Mouse (Mus musculus) erythroblast, adult 5-6 weeks (primary cell): ENCODE results near the gene Abtb1. TPM values are rescaled to one million over a fixed set of nuclear protein-coding genes. Genes with fewer than 3 reads are reported as not detected.
A peak's percentile ranks its signal among the peaks of the same experiment; 100 is the strongest.

Source experiments
- ATAC-seq: replicated peaks from 2 replicates; pipeline ENCODE4 v1.8.0; 2016; ENCODE audit warnings: moderate number of reproducible peaks, mild to moderate bottlenecking, moderate TSS enrichment, inconsistent platforms; ENCODE audit not compliant: poor library complexity, low FRiP score, severe bottlenecking
- total RNA-seq, 2 experiments: library from RNA; stranded (forward) in 1 of 2; stranded (reverse) in 1 of 2; fragments of 150-400 nt in 1 of 2; fragments of 200-764, 138-1000 nt in 1 of 2; gene quantifications; 2 replicates each; pipeline versions ENCODE4 v1.2.3 to v1.2.4; 2015 to 2017; ENCODE audit warnings: low replicate concordance in 2 of 2

The Abtb1 gene
- total RNA-seq, 2 experiments from 2014 or later = 78.6 to 344 TPM

- 0 out of 2 replicates have a peak, but pooled peaks have one; percentile 5 for ATAC-seq
These were observed 8.2 kb downstream of the Abtb1 start for GRCm38 (mm10) chr6:88833340-88834140.

DNA sequence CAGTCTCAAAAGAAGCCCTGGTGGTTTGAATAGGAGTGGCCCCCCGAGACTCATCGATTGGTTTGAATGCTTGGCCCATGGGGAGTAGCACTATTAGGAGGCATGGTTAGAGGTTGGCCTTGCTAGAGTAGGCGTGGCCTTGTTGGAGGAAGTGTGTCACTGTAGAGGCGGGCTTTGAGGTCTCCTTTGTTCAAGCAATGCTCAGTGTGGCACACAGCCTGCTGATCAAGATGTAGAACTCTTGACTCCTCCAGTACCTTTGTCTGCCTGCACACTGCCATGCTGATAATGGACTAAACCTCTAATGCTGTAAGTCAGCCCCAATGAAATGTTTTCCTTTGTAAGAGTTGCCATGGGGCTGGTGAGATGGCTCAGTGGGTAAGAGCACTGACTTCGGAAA is 9.1 kb downstream of the Abtb1 start:
- ATAC-seq = no peak

GRCm38 (mm10) chr6:88831456-88831855 is 10.3 kb downstream of the Abtb1 start:
- ATAC-seq = peak; percentile 46

- no peak for ATAC-seq
These were observed 11.6 kb downstream of the Abtb1 start for GRCm38 (mm10) chr6:88830112-88830702.

- ATAC-seq = no peak
These were observed 12.2 kb downstream of the Abtb1 start for GRCm38 (mm10) chr6:88829579-88829978.

GRCm38 (mm10) chr6:88828206-88829009 is 13.4 kb downstream of the Abtb1 start:
- ATAC-seq = no peak

DNA sequence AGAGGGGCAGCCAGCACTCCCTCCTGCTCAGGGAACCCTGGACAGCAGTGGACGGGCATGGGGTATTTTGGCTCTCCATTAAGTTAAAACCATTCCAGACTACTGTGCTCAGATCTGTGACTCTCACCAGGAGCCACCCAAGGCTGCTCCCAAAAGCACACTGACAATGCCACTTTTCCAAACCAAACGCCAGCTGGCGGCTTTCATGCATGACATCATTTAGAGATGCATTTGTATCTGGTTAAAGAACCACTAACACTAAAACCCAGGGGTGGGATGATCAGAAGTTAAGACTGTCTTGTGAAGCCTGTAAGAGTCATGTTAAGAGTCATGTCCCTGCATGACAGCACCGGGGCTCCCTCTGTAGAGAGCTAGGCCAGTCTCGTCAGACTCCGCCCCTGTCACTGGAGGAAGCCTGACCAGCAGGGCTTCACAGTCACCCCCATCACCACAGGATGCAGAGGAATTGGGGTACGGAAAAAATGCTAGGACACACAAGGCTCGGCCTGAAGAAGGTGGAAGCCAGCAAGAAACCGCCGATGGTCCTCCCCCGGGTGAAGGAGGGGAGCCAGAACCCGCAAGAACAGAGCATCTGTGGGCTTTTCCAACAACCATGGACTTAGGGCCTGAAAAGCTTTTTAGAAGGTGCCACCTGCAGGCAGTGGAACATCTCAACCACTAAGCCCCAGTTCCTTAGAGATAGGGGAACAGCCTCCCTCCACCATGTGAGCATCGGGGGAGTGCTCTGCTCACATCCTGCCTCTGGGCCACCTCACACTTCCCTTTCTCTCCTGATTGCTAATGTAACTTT is 14.2 kb downstream of the Abtb1 start:
- no peak for ATAC-seq

- no peak for ATAC-seq
These were observed 14.8 kb downstream of the Abtb1 start for GRCm38 (mm10) chr6:88826965-88827364.

- ATAC-seq = no peak
These were observed 15.2 kb downstream of the Abtb1 start for GRCm38 (mm10) chr6:88826545-88826944.

GRCm38 (mm10) chr6:88826088-88826487 is 15.7 kb downstream of the Abtb1 start:
- no peak for ATAC-seq

DNA sequence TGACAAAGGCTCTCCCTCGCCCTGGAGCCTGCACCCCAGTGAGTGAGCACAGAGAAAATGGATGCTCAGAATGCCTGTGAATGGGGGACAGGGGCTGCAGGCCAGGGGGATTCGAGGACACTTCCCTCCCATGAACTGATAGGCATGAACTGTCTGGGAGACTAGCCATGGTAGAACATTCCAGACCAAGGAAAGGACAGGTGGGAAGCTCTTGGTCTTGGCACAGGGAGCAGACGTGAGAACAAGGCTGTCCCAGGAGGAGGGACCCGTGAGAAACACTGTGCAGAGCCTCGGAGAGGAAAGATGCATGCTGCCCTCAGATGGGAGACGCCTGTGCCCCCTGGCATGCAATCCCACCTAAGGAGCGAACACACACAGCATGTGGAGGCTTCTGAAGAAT is 17.6 kb downstream of the Abtb1 start:
- ATAC-seq = no peak

- 0 out of 2 replicates have a peak, but pooled peaks have one; percentile 12 for ATAC-seq
These were observed 19.9 kb downstream of the Abtb1 start for GRCm38 (mm10) chr6:88821901-88822300.

GRCm38 (mm10) chr6:88821294-88821693 is 20.5 kb downstream of the Abtb1 start:
- no peak for ATAC-seq

DNA sequence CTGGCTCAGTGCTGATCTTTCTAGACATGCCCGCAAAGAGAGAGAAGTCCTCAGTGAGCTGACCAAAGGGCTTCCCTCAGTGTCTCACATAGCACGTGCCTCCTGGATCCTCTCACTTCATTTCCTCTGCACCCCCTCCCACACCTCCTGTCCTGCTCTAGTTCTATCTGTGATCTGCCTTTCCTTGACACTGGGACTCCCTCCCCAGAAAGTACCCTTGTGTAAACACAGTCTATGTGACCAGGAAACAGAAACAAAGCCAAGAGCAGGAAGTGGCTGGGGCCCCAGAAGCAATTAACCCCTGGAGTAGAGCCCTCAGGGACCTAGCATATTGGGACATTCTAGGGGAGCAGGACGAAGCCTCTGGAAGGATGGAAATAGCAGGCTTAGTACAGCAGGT is 20.9 kb downstream of the Abtb1 start:
- ATAC-seq = no peak

- no peak for ATAC-seq
These were observed 24.9 kb downstream of the Abtb1 start for GRCm38 (mm10) chr6:88816913-88817312.

- no peak for ATAC-seq
These were observed 26.3 kb downstream of the Abtb1 start for GRCm38 (mm10) chr6:88815489-88815888.

DNA sequence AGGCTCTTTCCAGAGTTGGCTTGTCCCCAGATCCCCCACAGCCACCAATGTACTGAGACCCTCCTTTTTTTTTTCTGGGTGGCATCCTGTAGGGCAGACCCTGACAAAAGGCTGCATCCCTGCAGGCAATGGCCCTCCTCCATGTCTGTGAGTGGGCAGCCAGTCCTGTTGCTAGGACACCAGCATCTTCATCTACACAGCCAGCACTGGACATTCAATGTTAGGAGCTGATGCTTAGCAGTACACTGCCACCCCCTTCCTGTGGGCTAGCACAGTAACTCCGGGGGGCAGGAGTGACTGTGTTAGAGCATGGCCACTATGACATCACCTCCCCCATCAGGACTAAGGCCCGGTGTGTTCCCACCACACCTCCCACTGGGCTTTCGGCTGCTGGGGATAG is 26.7 kb downstream of the Abtb1 start:
- no peak for ATAC-seq

GRCm38 (mm10) chr6:88813832-88814231 is 28.0 kb downstream of the Abtb1 start:
- no peak for ATAC-seq

DNA sequence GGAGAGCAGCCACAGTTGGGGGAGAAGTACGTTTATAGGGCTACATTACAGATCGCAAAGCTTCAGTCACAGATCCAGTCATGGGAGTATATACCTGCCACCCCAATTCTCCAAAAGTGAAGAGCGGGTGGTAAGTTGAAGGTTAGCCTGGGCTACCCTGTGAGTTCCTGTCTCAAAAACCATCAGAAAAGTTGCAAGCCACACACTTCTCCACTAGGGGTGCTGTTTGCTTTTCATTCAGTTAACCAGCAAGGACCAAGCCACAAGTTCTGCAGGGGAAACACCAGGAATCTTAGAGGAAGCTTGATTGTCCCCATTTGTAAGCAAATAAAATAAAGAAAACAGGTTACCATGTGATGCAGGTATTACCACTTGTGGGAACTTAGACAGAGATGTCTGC is 28.9 kb downstream of the Abtb1 start:
- peak; percentile 67 for ATAC-seq

DNA sequence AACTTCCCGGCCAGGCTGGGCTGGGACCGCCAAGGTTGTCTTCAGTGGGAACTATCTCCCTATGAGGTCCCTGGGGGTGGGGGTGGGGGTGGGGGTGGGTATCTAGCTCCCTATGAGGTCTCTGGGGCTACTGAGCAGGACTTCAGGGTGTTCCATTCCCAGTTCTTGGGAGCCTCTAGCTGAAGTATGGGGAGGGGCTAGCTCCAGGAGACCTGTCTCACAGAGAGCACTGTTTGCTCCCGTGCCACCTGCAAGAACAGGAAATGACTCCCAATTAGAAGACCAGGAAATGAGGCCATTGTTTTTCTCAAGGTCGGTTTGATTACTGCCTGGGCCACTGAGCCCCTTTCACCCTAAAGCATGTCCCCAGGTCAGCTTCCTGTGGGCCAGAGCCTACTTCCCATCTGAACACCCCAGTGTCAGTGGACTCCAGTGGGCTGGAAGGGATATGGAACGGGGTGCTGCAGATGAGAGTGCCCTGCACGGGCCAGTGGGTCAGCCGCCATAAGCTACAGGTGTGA is 29.8 kb downstream of the Abtb1 start:
- ATAC-seq = no peak
